Mouse (Mus musculus) ES-Bruce4 (cell line): ENCODE measurements at regions not wholly inside any gene's neighbourhood (a gene's known extent, or its start where the extent isn't known, plus 50 kb on each side); places are given as distances from the start of the nearest gene placed in this dataset.

Source experiments
- H3K27ac ChIP-seq: 2 replicates; pipeline ENCODE4 v1.5.1; 2012; ENCODE audit warnings: low read length, inconsistent platforms; ENCODE audit not compliant: insufficient read depth
- H3K27me3 ChIP-seq: 2 replicates; pipeline ENCODE4 v1.6.1; 2012; ENCODE audit warnings: mild to moderate bottlenecking, low read length, inconsistent platforms; ENCODE audit not compliant: control insufficient read depth, poor library complexity, insufficient read depth, severe bottlenecking
- H3K36me3 ChIP-seq: 2 replicates; pipeline ENCODE4 v1.6.1; 2012; ENCODE audit warnings: inconsistent platforms, mild to moderate bottlenecking, low read length, moderate library complexity; ENCODE audit not compliant: control insufficient read depth, poor library complexity, insufficient read depth, severe bottlenecking
- H3K4me1 ChIP-seq: one replicate; pipeline ENCODE4 v1.8.1; 2011; ENCODE audit warnings: low read length; ENCODE audit not compliant: control insufficient read depth, insufficient read depth
- H3K4me3 ChIP-seq: 2 replicates; pipeline ENCODE4 v1.5.1; 2011; ENCODE audit warnings: low read depth, mild to moderate bottlenecking, low read length
- H3K9ac ChIP-seq: 2 replicates; pipeline ENCODE4 v1.6.1; 2012; ENCODE audit warnings: low read depth, mild to moderate bottlenecking, inconsistent platforms; ENCODE audit not compliant: poor library complexity, severe bottlenecking
- H3K9me3 ChIP-seq: replicated peaks from 2 replicates; pipeline ENCODE4 v1.6.1; 2012; ENCODE audit warnings: mild to moderate bottlenecking, low read length, inconsistent platforms; ENCODE audit not compliant: control insufficient read depth, poor library complexity, insufficient read depth, severe bottlenecking
- CTCF ChIP-seq: IDR thresholded peaks from one replicate; pipeline ENCODE4 v1.8.1; 2011; ENCODE audit warnings: low read depth, low read length
- EP300 ChIP-seq: IDR thresholded peaks from 2 replicates; pipeline ENCODE4 v1.6.1; 2011; ENCODE audit warnings: low read depth, low read length; ENCODE audit not compliant: insufficient read depth
- POLR2A ChIP-seq: IDR thresholded peaks from one replicate; pipeline ENCODE4 v1.8.1; 2011; ENCODE audit warnings: low read length; ENCODE audit not compliant: insufficient read depth

- Histone ChIP-seq H3K27ac (no peak overlapping the region), H3K4me3 (no peak overlapping the region), H3K36me3 (no peaks in the 10 kb centered on the region), H3K9me3 (no peaks in the 10 kb centered on the region), H3K9ac (no peak overlapping the region), H3K27me3 (no peaks in the 10 kb centered on the region), H3K4me1 (no peaks in the 10 kb centered on the region)
- TF ChIP-seq CTCF (no peak), EP300 (no peak), POLR2A (no peak)
Observed at GRCm38 (mm10) chr10:66857330-66857729, 238.6 kb upstream of the Jmjd1c start.

- H3K36me3 ChIP-seq: no peaks in the 10 kb centered on the region
- H3K9me3 ChIP-seq: no peaks in the 10 kb centered on the region
- peaks cover 3% of the 10 kb centered on the region for H3K4me1 ChIP-seq
- TF ChIP-seq CTCF: no peak
- no peak for TF ChIP-seq EP300
- TF ChIP-seq POLR2A: no peak
- H3K27ac ChIP-seq: no peak overlapping the region
- H3K4me3 ChIP-seq: no peak overlapping the region
- H3K27me3 ChIP-seq: no peaks in the 10 kb centered on the region
- H3K9ac ChIP-seq: no peak overlapping the region
Observed at GRCm38 (mm10) chr10:66861421-66861820, 234.5 kb upstream of the Jmjd1c start.

- no peaks in the 10 kb centered on the region for H3K9me3 ChIP-seq
- H3K4me3 ChIP-seq: no peak overlapping the region
- TF ChIP-seq EP300 (peak; percentile 63; the same call in 1 of the 2 replicates), CTCF (peak; percentile 57), POLR2A (no peak)
- H3K36me3 ChIP-seq: no peaks in the 10 kb centered on the region
- peak overlapping the region; percentile 65 for H3K27ac ChIP-seq
- H3K27me3 ChIP-seq: no peaks in the 10 kb centered on the region
- H3K4me1 ChIP-seq: peaks cover 3% of the 10 kb centered on the region
- no peak overlapping the region for H3K9ac ChIP-seq
Observed at GRCm38 (mm10) chr10:66864161-66864862, 231.6 kb upstream of the Jmjd1c start.

GRCm38 (mm10) chr10:66865010-66865582 lies 230.8 kb upstream of the Jmjd1c start:
- H3K4me1 ChIP-seq: peaks cover 3% of the 10 kb centered on the region
- H3K9me3 ChIP-seq: no peaks in the 10 kb centered on the region
- no peak overlapping the region for H3K4me3 ChIP-seq
- no peak overlapping the region for H3K9ac ChIP-seq
- H3K27me3 ChIP-seq: no peaks in the 10 kb centered on the region
- H3K36me3 ChIP-seq: no peaks in the 10 kb centered on the region
- TF ChIP-seq EP300 (no peak), POLR2A (no peak), CTCF (no peak)
- H3K27ac ChIP-seq: no peak overlapping the region

GRCm38 (mm10) chr10:66871133-66871664 lies 224.7 kb upstream of the Jmjd1c start:
- Histone ChIP-seq H3K27me3 (no peaks in the 10 kb centered on the region), H3K36me3 (no peaks in the 10 kb centered on the region), H3K9ac (no peak overlapping the region), H3K4me3 (no peak overlapping the region), H3K27ac (no peak overlapping the region), H3K4me1 (no peaks in the 10 kb centered on the region), H3K9me3 (no peaks in the 10 kb centered on the region)
- TF ChIP-seq POLR2A: no peak

- Histone ChIP-seq H3K27ac (no peak overlapping the region), H3K4me1 (no peaks in the 10 kb centered on the region), H3K4me3 (no peak overlapping the region), H3K36me3 (no peaks in the 10 kb centered on the region), H3K9ac (no peak overlapping the region), H3K27me3 (no peaks in the 10 kb centered on the region), H3K9me3 (no peaks in the 10 kb centered on the region)
- TF ChIP-seq POLR2A (no peak), CTCF (no peak), EP300 (no peak)
Observed at GRCm38 (mm10) chr10:66871673-66872072, 224.3 kb upstream of the Jmjd1c start.
